Mouse (Mus musculus): ENCODE measurements at regions not wholly inside any gene's neighbourhood (a gene's known extent, or its start where the extent isn't known, plus 50 kb on each side); places are given as distances from the start of the nearest gene placed in this dataset.

- Histone ChIP-seq H3K27ac (ENCODE audit: low read depth, low read length) (no peak overlapping the region), H3K4me1 (ENCODE audit: control insufficient read depth, insufficient read depth, low read length) (0 out of 2 replicates have a peak, but pooled peaks cover 3% of the 10 kb centered on the region), H3K9ac (ENCODE audit: low read length) (no peak overlapping the region), H3K4me2 (ENCODE audit: low read depth) (no peak overlapping the region), H3K36me3 (ENCODE audit: control insufficient read depth, insufficient read depth, low read length) (no peaks in the 10 kb centered on the region), H3K27me3 (ENCODE audit: control insufficient read depth, insufficient read depth, low read length) (no peaks in the 10 kb centered on the region), H3K4me3 (ENCODE audit: low read depth, low read length) (no peak overlapping the region), H3K9me3 (ENCODE audit: control insufficient read depth, low read length) (no peaks in the 10 kb centered on the region)
- ATAC-seq (ENCODE audit: insufficient read depth, low FRiP score, low TSS enrichment): no peak
- WGBS: 100% methylated on average over 2 of the region's 2 CpGs
- no peak for DNase-seq (ENCODE audit: low spot score)
Observed at GRCm38 (mm10) chr9:41523969-41524368, 362.5 kb upstream of the Ubash3b start.

GRCm38 (mm10) chr9:41522302-41522701 is 360.8 kb upstream of the Ubash3b start:
- no peaks in the 10 kb centered on the region for H3K27me3 ChIP-seq (ENCODE audit: control insufficient read depth, insufficient read depth, low read length)
- WGBS: 89% methylated on average over 1 of the region's 1 CpGs
- ATAC-seq (ENCODE audit: insufficient read depth, low FRiP score, low TSS enrichment): no peak
- H3K9ac ChIP-seq (ENCODE audit: low read length): no peak overlapping the region
- no peak overlapping the region for H3K4me3 ChIP-seq (ENCODE audit: low read depth, low read length)
- H3K4me2 ChIP-seq (ENCODE audit: low read depth): no peak overlapping the region
- H3K4me1 ChIP-seq (ENCODE audit: control insufficient read depth, insufficient read depth, low read length): 0 out of 2 replicates have a peak, but pooled peaks cover 3% of the 10 kb centered on the region
- no peaks in the 10 kb centered on the region for H3K36me3 ChIP-seq (ENCODE audit: control insufficient read depth, insufficient read depth, low read length)
- H3K9me3 ChIP-seq (ENCODE audit: control insufficient read depth, low read length): no peaks in the 10 kb centered on the region
- no peak for DNase-seq (ENCODE audit: low spot score)
- H3K27ac ChIP-seq (ENCODE audit: low read depth, low read length): no peak overlapping the region

GRCm38 (mm10) chr9:41517787-41518186 is 356.3 kb upstream of the Ubash3b start:
- WGBS: 55% methylated on average over 2 of the region's 2 CpGs
- no peak overlapping the region for H3K4me2 ChIP-seq (ENCODE audit: low read depth)
- no peaks in the 10 kb centered on the region for H3K4me1 ChIP-seq (ENCODE audit: control insufficient read depth, insufficient read depth, low read length)
- H3K4me3 ChIP-seq (ENCODE audit: low read depth, low read length): no peak overlapping the region
- H3K9me3 ChIP-seq (ENCODE audit: control insufficient read depth, low read length): no peaks in the 10 kb centered on the region
- H3K27ac ChIP-seq (ENCODE audit: low read depth, low read length): peak overlapping the region; percentile 60; the same call in 1 of the 2 replicates
- H3K27me3 ChIP-seq (ENCODE audit: control insufficient read depth, insufficient read depth, low read length): no peaks in the 10 kb centered on the region
- H3K9ac ChIP-seq (ENCODE audit: low read length): no peak overlapping the region
- no peak for DNase-seq (ENCODE audit: low spot score)
- H3K36me3 ChIP-seq (ENCODE audit: control insufficient read depth, insufficient read depth, low read length): no peaks in the 10 kb centered on the region
- no peak for ATAC-seq (ENCODE audit: insufficient read depth, low FRiP score, low TSS enrichment)

GRCm38 (mm10) chr9:41517053-41517696 is 355.7 kb upstream of the Ubash3b start:
- no peaks in the 10 kb centered on the region for H3K4me1 ChIP-seq (ENCODE audit: control insufficient read depth, insufficient read depth, low read length)
- ATAC-seq (ENCODE audit: insufficient read depth, low FRiP score, low TSS enrichment): no peak
- no peak overlapping the region for H3K4me2 ChIP-seq (ENCODE audit: low read depth)
- no peak overlapping the region for H3K9ac ChIP-seq (ENCODE audit: low read length)
- no peaks in the 10 kb centered on the region for H3K9me3 ChIP-seq (ENCODE audit: control insufficient read depth, low read length)
- H3K36me3 ChIP-seq (ENCODE audit: control insufficient read depth, insufficient read depth, low read length): no peaks in the 10 kb centered on the region
- no peak for DNase-seq (ENCODE audit: low spot score)
- no peaks in the 10 kb centered on the region for H3K27me3 ChIP-seq (ENCODE audit: control insufficient read depth, insufficient read depth, low read length)
- peak overlapping the region; percentile 60; the same call in 1 of the 2 replicates for H3K27ac ChIP-seq (ENCODE audit: low read depth, low read length)
- 77% methylated on average over 2 of the region's 2 CpGs for WGBS
- H3K4me3 ChIP-seq (ENCODE audit: low read depth, low read length): no peak overlapping the region

GRCm38 (mm10) chr9:41515192-41515591 is 353.7 kb upstream of the Ubash3b start:
- H3K27me3 ChIP-seq (ENCODE audit: control insufficient read depth, insufficient read depth, low read length): no peaks in the 10 kb centered on the region
- no peaks in the 10 kb centered on the region for H3K9me3 ChIP-seq (ENCODE audit: control insufficient read depth, low read length)
- H3K9ac ChIP-seq (ENCODE audit: low read length): no peak overlapping the region
- H3K4me1 ChIP-seq (ENCODE audit: control insufficient read depth, insufficient read depth, low read length): no peaks in the 10 kb centered on the region
- no peak overlapping the region for H3K27ac ChIP-seq (ENCODE audit: low read depth, low read length)
- H3K4me3 ChIP-seq (ENCODE audit: low read depth, low read length): no peak overlapping the region
- no peak overlapping the region for H3K4me2 ChIP-seq (ENCODE audit: low read depth)
- no peaks in the 10 kb centered on the region for H3K36me3 ChIP-seq (ENCODE audit: control insufficient read depth, insufficient read depth, low read length)
- ATAC-seq (ENCODE audit: insufficient read depth, low FRiP score, low TSS enrichment) (no peak), DNase-seq (ENCODE audit: low spot score) (no peak)

- no peaks in the 10 kb centered on the region for H3K27me3 ChIP-seq (ENCODE audit: control insufficient read depth, insufficient read depth, low read length)
- DNase-seq (ENCODE audit: low spot score) (no peak), ATAC-seq (ENCODE audit: insufficient read depth, low FRiP score, low TSS enrichment) (no peak)
- WGBS: 30% methylated on average over 1 of the region's 1 CpGs
- H3K9me3 ChIP-seq (ENCODE audit: control insufficient read depth, low read length): no peaks in the 10 kb centered on the region
- no peak overlapping the region for H3K27ac ChIP-seq (ENCODE audit: low read depth, low read length)
- no peak overlapping the region for H3K4me2 ChIP-seq (ENCODE audit: low read depth)
- no peak overlapping the region for H3K4me3 ChIP-seq (ENCODE audit: low read depth, low read length)
- H3K9ac ChIP-seq (ENCODE audit: low read length): no peak overlapping the region
- no peaks in the 10 kb centered on the region for H3K4me1 ChIP-seq (ENCODE audit: control insufficient read depth, insufficient read depth, low read length)
- H3K36me3 ChIP-seq (ENCODE audit: control insufficient read depth, insufficient read depth, low read length): peaks cover 2% of the 10 kb centered on the region; the same call in 1 of the 2 replicates
Observed at GRCm38 (mm10) chr9:41513701-41514100, 352.2 kb upstream of the Ubash3b start.

- Histone ChIP-seq H3K9ac (ENCODE audit: low read length) (no peak overlapping the region), H3K27me3 (ENCODE audit: control insufficient read depth, insufficient read depth, low read length) (no peaks in the 10 kb centered on the region), H3K27ac (ENCODE audit: low read depth, low read length) (no peak overlapping the region), H3K36me3 (ENCODE audit: control insufficient read depth, insufficient read depth, low read length) (peaks cover 3% of the 10 kb centered on the region), H3K4me2 (ENCODE audit: low read depth) (no peak overlapping the region), H3K4me1 (ENCODE audit: control insufficient read depth, insufficient read depth, low read length) (no peaks in the 10 kb centered on the region), H3K4me3 (ENCODE audit: low read depth, low read length) (no peak overlapping the region), H3K9me3 (ENCODE audit: control insufficient read depth, low read length) (no peaks in the 10 kb centered on the region)
- 86% methylated on average over 2 of the region's 2 CpGs for WGBS
- DNase-seq (ENCODE audit: low spot score): no peak
- no peak for ATAC-seq (ENCODE audit: insufficient read depth, low FRiP score, low TSS enrichment)
Observed at GRCm38 (mm10) chr9:41509597-41509996, 348.1 kb upstream of the Ubash3b start.

GRCm38 (mm10) chr9:41508746-41509145 is 347.2 kb upstream of the Ubash3b start:
- no peak for ATAC-seq (ENCODE audit: insufficient read depth, low FRiP score, low TSS enrichment)
- Histone ChIP-seq H3K4me1 (ENCODE audit: control insufficient read depth, insufficient read depth, low read length) (no peaks in the 10 kb centered on the region), H3K9me3 (ENCODE audit: control insufficient read depth, low read length) (no peaks in the 10 kb centered on the region), H3K27ac (ENCODE audit: low read depth, low read length) (no peak overlapping the region), H3K36me3 (ENCODE audit: control insufficient read depth, insufficient read depth, low read length) (peaks cover 3% of the 10 kb centered on the region), H3K27me3 (ENCODE audit: control insufficient read depth, insufficient read depth, low read length) (no peaks in the 10 kb centered on the region), H3K4me3 (ENCODE audit: low read depth, low read length) (no peak overlapping the region), H3K9ac (ENCODE audit: low read length) (no peak overlapping the region), H3K4me2 (ENCODE audit: low read depth) (no peak overlapping the region)
- WGBS: 95% methylated on average over 5 of the region's 5 CpGs
- no peak for DNase-seq (ENCODE audit: low spot score)

- Histone ChIP-seq H3K36me3 (ENCODE audit: control insufficient read depth, insufficient read depth, low read length) (no peaks in the 10 kb centered on the region; the same call in 1 of the 2 replicates), H3K27ac (ENCODE audit: low read depth, low read length) (no peak overlapping the region), H3K9ac (ENCODE audit: low read length) (no peak overlapping the region), H3K4me2 (ENCODE audit: low read depth) (no peak overlapping the region), H3K4me3 (ENCODE audit: low read depth, low read length) (no peak overlapping the region), H3K4me1 (ENCODE audit: control insufficient read depth, insufficient read depth, low read length) (no peaks in the 10 kb centered on the region), H3K27me3 (ENCODE audit: control insufficient read depth, insufficient read depth, low read length) (no peaks in the 10 kb centered on the region), H3K9me3 (ENCODE audit: control insufficient read depth, low read length) (no peaks in the 10 kb centered on the region)
- DNase-seq (ENCODE audit: low spot score) (no peak), ATAC-seq (ENCODE audit: insufficient read depth, low FRiP score, low TSS enrichment) (no peak)
- 90% methylated on average over 5 of the region's 5 CpGs for WGBS
Observed at GRCm38 (mm10) chr9:41498326-41498725, 336.8 kb upstream of the Ubash3b start.
